Mouse (Mus musculus) thymus, postnatal 14 days (tissue): ENCODE measurements around the gene Cmtm5.
A peak's percentile ranks its signal among the peaks of the same experiment; 100 is the strongest.

Source experiments
- DNase-seq: peaks from one replicate; pipeline ENCODE4 v3.0.0; 2021

The Cmtm5 gene

DNA sequence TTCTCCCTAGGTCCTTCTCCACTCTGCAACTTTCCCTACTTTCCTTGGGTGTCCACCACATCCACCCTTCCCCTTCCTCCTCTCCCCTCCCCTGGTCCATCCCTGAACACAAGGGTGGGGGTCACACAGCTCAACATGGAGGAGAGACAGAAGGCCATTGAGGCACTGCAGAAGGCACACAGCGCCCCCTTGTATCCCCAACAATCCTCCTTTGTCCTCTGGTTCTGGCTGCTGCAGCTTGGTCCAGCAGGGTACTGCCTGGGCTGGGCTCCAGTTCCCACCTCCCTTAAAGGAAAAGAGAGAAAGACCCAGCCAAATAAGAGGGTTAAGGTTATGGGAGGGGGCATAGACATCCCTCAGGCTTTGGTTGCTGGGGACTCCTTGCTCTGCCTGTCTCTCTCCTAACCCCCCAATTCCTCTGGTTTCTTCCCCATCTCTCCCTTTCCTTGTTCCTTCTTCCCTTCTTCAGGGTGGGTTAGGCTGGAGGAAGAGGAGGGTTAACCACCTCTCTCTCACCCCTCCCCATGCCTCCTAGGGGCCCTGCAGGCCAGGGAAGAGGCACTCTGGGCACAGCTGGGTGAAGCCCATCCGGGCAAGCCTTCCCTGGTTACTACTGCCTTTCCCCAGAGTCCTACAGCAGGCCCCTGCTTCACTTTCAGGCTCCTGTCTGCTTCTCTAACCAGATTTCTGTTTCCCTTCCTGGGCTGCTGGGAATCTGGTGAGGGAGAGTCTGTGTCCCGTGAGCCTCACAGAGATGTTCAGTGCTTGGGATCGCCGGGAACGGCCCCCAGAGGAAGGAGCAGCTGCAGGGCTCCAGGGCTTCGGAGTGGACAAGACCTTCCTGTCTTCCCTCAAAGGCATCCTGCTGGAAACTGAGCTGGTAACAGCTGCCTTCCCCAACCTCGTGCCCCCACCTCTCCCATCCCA is at the start of gene Cmtm5:
Cmtm5 (plus strand) TSS at position 358 of the 927 bp plus-strand sequence.
- DNase-seq, result no peak

DNA sequence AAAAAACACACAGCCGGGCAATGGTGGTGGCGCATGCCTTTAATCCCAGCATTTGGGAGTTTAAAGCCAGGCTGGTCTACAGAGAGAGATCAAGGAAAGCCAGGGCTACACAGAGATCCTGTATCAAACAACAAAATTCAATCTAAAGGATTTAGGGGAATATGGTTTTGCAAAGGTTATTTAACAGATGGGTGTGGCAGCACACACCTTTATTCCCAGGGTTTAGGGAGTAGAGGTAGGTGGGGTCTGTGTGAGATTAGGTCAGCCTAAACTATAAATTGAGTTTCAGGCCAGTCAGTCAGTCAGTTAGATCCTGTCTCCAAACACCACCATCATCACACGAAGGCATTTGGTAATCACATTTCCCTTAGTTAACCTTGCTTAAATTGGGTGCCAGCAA is 43.9 kb upstream of the Cmtm5 start, which contains the start of gene Pabpn1:
Pabpn1 (plus strand) TSS at position 301 of the 400 bp plus-strand sequence.
- DNase-seq, result no peak

DNA sequence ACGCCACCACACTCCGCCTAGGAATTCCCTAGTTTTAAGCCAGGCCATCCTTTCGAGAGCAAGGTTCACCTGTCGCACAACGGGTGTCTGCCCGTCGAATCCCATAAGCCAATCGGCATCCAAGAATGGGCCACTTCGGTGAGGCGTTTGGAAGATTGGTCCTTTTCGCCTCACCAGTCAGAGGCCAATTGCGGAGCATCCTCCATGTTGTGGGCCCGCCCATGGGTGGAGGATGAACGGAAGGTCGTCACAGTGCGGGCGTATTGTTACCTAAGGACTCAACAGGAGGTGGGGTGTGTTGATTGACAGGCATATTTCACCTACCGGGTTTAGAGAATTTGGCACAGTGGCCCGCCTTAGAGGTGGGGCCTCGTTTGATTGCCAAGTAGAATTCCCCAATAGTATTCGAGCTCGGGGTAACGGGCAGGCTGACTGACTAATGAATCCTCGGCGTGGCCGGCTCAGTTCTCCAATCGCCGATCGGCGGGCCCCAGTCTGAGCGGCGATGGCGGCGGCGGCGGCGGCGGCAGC is 42.3 kb upstream of the Cmtm5 start:
- DNase-seq, result peak; percentile 96

DNA sequence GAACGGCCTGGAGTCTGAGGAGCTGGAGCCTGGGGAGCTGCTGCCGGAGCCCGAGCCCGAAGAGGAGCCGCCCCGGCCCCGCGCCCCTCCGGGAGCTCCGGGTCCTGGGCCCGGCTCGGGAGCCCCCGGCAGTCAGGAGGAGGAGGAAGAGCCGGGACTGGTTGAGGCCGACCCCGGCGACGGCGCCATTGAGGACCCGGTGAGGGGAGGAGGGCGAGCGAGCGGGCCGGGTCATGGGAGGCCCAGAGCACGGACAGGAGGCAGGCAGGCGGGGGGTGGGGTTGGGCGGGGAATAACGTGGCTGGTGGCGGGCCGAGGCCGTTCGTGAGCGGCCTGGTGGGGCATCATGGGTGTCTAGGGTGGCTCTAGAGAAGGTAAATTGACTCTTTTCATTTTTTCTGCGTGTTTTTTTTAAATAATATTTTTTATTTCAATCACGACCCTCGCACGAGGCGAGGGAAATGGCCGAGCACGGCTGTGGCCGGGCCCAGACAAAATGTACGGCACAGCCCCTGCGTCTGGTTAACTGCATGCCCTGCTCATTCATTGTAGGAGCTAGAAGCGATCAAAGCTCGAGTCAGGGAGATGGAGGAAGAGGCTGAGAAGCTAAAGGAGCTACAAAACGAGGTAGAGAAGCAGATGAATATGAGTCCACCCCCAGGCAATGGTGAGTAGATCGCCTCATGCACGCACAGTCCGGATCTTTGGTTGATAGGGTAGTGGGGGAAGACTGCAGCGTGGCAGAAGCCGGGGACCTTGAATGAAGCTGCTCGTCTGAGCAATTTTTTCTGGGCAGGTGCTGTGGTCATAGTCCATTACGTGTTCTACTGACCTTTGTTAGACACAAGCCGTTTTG is 41.5 kb upstream of the Cmtm5 start:
- DNase-seq, result no peak

DNA sequence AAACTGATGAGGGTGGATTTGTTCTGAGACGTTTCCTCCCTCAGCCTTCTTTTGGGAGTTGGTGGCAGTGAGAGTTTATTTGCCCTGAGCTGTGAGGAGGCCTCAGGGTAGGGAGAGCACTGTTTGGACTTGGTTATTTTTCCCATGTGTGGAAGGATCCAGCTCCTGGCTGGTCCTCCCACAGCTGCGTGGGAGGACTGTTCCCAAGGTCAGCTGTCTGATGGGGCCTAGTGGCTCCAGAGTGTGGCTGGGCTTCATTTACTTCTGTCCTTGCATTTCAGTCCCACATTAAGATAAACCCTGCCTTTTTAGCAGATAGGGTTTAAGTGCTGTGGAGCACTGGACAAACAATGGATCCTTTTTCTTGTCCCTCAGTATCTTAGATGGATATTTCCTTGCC is 38.6 kb upstream of the Cmtm5 start:
- DNase-seq, result no peak

DNA sequence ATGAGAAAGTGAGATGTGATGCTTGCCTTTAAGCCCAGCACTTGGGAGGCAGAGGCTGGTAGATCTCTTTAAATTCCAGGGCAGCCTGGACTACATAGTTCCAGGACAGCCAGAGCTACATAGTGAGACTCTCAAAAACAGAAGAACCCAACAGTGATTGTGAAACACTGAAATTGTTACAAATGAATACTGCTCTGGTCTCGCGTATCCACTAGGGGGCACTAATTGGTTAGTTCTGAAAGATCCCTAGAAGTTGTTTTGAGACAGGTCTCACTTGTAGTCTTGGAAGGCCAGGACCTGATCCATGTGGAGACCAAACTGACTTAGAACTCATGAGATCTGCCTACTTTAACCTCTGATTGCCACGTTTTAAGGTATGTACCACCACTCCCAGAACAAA is 35.7 kb upstream of the Cmtm5 start:
- DNase-seq, result peak; percentile 68

DNA sequence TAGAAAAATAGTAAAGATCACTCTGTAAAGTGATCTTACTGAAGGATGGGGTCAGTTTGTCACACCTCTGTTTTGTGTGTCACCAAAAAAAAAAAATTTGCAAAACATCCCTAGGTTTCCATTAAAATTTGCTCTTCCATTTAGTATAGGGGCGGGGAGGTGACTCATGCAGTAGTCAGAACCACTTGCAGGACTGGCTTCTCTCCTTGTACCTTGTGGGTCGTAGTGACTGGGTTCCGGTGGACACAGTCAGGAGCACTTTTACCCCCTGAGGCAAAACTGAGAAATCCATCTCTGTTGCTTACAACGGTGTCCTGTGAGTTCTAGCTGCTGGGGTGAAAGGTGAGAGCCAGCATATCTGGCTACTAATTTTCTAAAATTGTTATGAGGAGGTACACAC is 32.4 kb upstream of the Cmtm5 start:
- no peak for DNase-seq

DNA sequence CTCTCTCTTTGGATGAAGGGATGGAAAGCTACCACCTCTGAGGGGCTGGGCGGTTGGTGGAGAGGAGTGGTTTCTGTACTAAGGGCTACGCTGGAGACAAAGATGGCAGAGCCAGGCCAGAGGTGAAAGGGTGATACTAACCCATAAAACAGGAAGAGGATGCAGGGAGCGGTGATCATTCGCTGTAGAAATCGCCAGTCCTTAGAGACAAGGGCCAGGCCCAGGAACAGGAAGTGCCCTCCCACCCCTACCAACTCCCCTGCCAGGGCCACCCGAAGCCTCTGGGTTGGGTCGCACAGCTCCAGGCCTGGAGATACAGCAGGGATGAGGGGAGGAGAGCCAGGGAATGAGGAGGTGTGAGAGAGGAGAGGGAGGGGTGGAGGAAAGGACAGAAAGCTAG is 27.4 kb upstream of the Cmtm5 start:
- DNase-seq, result no peak

DNA sequence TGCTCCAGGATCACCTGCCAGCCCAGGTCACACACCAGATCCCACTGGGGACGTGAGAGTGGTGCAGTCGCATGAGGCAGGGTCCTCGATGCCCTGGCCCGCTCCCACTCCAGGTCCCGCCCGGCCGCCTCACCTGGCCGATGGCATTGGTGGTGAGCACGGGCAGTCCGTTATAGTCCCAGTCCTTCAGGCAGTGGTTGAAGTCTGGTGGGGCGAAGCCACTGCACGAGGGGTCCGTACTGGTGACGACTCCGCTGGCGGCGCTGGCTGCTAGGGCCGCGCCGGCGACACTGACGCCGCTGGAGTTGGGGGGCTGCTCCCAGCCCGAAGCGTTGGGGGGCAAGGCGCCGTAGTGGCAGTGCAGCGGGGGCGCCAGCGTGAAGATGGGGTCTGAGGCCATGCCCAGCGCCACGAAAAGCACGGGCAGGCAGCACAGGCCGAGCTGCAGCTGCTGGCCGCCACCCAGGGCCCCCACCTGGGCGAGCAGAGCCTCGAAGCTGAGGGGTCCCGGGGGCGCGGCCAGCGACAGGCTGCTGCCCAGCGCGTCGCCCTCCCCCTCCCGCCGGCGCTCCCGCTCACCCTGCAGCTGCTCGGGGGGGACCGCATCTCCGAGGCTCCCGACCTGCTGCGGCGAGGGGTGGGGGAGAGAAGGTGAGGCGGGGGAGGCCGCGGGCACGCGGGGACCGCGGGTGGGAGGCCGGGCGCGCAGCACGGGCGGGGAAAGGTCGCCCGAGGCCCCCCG is 23.8 kb upstream of the Cmtm5 start:
- DNase-seq, result peak; percentile 23

DNA sequence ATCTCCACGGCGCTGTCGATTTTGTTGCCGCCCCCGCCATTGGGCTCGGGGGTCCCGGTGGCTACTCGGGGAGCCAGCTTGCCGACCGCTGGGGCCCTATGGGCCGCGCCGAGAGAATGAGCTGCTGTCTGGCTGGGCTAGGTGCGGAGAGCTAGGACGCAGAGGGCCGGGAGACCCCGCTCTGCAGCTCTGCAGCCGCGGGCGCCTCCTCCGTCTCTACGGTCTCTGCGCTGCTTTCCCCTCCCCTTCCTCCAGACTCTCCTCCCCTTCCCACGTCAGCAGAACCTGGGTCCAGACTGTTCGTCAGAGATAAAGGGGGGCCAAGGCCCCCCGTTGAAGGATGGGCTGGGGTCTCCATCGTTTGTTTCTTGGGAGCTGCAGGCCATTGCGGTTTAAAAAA is 23.2 kb upstream of the Cmtm5 start, which contains the start of gene Slc22a17:
Slc22a17 (minus strand) TSS at position 247 of the 400 bp plus-strand sequence.
- peak; percentile 55 for DNase-seq

DNA sequence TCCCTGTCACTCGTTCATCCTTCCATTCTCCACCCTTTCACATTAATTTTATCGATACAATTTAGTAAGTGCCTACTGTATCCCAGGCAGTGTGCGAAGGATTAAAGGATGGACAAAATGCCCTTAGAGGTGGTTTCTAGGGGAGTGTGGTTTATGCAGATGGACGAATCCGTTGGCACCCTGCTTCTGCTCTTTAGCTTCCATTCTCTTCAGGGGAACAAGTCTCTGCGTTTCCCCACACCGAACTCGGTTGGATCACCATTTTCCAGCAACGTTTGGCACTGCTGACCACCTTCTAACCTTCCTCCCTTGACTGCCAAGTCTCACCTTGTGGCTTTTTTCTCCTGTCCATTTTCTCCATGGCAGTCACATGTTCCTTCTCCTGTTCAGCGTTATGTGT is 22.7 kb upstream of the Cmtm5 start:
- no peak for DNase-seq

DNA sequence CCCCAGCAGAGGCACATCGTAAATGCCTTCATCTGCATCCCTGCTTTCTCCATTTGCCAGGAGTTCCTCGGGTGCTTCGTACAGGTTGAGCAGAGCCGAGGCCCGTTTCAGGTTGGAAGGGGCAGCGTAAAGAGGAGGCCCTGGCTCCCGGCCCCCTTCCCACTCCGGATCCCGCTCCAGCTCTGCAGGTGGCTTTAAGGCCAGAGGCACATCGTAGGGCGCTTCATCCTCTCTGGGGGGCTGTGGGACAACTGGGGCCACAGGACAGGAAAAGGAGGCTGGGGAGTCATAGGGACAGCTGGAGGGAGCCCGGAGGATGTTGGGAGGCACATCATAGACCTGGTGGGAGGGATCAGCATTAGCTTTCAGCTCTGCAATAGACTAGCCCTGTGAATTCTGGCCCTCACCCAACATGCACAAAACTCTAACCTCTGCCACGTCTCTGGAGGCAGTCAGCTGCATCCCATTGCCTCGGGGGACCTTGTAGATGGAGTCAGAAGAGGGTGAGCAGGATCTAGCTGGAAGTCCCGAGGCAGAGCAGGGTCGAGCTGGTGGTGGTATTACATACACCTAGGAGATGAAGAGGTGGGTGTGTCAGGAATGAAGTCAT is 15.9 kb upstream of the Cmtm5 start:
- DNase-seq, result no peak

DNA sequence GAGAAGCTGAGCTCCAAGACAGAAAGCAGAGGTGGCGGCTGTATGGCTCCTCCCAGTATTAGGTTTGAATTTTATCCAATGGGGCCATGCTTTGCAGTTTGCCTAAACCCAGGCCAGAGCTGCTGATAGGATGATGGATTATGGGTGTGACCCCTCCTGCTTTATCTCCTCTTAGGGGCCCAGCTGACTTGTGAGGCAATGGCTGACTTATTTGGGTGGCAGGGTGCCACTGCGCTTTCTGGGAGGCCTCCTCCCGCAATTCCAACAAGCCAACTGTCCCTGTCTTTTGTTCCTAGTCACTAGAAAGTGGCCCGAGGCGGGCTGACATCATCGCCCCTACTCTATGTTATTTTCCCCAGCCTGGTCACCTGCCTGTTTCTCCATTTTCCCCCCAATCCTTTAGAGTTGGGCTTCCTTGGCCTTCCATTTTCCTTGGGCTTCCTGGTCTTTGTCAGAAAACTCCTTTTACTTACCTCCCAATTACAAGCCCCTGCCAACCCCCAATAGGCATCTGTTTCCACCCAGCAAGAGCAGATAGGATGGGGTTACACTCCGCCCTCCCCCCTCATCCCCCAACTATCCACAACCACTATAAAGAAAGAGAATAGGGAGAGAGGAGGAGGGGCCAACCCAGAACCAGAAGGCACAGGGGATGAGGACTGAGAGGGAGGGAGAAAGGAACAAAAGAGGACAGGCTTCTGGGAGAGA is 11.3 kb upstream of the Cmtm5 start:
- no peak for DNase-seq

DNA sequence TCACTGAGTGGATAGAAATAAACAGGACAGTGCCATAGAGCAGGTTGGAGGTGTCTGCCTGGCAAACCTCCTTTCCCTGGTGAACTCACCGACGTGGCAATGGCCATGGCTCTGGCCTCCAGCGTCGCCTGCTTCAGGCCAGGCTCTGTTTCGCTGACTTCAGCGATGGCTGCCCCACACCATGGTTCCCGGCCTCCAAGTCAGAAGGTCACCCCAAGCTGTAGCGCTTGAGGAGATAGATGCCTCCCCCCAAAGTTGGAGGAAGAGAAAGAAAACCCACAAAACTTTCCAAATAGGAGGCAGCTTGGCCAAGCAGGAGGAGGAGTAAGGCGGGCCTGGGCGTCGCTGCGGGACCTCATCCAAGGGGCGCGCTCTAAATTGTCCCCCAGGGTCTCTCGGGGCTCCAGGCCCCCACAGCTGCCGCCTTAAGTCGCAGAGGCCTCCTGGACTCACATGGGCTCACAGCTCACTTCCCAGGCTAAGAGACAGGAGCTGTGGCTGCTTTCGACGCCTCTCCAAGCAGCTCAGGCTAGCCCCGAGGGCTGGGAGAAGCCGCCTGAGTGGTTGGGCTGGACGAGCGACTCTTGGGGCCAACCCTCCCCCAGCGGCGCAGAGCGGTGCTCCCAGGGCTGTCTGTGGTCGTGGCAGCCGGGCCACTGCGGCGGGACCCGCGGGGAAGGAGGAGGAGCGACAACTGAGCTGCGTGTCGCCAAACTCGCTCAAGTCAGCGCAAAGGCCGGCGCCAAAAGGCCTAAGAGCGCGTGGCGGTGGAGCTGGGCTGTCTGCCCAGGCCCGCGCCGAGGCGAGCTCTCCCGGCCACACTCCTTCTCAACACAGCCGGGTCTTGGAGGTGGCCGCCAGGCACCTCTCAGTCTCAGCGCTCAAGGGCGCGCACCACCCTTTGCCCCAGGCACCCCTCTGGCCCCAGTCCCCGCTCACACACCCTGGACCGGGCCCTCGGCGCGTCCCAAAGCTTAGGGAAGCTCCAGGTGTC is 10.4 kb upstream of the Cmtm5 start, which contains the start of gene Efs:
Efs (minus strand) TSS at position 778 of the 994 bp plus-strand sequence.
- no peak for DNase-seq

DNA sequence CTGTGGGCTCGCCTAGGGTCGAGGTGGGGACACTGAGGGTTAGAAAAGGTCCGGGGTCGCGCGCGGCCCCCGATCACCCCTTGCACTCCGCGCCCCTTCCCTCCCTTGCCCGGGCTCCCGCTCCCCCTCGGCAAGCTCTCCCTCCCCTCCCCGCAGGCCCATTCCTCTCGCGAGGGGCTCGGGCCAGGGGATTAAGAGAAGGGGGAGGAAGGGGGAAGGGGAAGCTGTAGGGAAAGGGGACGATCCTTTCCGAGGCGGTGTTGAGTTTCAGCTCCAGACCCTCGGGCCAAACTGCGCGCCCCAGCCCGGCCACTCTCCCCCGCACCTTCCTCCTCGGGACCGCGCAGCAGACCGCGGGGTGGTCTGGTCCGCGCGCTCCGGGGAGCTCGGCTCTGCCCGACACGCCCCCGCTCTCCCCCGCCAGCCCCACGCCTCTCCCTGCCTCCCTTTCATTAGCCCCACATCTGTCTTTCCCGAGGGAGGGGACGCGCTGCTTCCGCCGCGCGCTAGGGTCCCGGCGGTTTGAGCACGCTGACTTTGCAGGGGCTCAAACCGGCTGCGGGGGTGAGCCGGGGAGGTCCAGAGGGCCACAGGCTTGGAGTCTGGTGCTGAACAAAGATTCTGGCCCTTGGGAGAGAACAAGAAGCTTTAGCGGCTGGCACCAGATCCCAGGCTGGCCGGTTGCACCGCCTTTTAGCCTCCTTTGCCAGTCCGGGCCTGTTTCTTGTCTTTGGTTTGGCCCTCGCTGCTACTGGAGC is 9.5 kb upstream of the Cmtm5 start:
- DNase-seq, result no peak

DNA sequence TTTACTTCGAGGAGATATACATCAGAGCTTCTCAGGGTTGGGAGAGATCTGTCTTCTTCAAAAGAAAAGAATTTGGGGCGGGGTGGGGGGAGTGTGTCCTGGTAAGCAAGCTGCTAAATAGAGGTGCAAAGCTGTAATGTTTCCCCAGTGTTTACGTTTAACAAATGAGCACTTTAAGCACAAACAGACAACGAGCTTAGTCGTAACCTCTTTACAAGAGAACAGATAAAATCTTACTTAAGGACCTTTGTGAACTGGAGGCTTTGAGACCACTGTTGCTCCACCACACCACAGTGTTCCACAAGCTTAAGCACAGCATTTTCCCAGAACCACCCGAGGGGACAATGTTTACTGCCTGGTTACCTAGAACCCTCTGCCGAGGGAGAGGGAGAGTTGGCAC is 8.8 kb upstream of the Cmtm5 start:
- no peak for DNase-seq

DNA sequence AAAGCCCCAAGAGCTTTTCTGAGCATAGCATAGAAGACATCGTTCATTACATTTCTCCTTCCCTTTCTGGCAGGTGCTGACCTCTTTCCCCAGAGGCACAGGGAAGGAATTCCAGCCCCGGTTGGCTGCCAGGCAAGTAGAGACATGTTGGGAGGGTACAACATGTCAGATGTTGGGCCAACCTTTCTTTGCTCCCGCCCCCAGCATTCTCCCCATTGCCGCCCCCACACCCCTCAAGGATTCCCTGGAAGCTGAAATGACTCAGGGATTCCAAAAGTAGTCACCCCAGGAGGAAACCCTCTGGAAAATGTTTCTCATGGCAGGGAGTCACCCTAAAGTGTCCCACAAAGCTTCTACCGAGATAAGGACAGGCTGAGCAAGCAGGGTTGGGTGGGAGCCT is 6.3 kb upstream of the Cmtm5 start:
- DNase-seq, result no peak

DNA sequence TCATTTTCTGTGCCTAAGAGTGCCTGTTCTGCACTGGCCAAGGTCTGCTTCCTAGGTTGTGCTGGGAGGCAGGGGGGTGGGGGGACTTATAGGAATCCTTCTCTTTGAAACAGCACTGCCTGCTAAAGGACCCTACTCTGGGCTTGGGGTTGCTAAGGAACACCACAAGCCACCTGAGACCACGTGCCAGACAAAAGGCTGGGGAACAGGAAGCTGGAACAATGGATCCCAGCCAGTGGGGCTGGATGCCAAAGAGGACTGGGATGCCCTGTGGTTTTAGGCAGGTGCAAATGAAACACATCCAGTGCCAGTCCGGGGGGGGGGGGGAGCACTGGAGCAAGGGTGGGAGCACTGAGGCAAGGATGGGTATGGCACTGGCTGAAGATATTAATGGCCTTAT is 5.6 kb upstream of the Cmtm5 start:
- DNase-seq, result no peak

DNA sequence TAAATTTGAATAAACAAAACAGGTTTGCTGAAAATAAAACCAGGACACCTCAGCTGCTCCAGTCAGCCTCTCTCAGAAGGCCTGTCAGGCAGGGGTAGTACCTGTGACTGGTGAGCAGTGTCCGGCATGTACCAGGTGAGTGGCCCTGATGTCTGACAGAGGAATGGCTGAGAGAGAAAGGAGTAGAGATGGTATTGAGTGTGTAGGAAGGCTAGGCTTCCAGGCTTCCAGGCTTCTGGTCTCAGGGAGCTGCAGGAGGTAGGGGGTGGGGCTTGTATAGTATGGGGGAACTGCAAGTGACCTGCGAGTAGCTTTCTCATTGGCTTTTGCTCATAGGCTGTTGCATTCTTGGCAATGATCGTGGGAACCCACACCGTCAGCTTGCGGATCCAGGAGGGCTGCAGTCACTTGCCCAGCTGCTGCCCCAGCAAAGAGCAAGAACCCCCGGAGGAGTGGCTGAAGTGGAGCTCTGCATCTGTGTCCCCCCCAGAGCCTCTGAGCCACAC is 3.4 kb upstream of the Cmtm5 start, which contains the start of gene Il25:
Il25 (plus strand) TSS at position 51 of the 506 bp plus-strand sequence.
- DNase-seq, result no peak
